Mouse (Mus musculus) lung, postnatal 14 days (tissue): ENCODE measurements at regions not wholly inside any gene's neighbourhood (a gene's known extent, or its start where the extent isn't known, plus 50 kb on each side); places are given as distances from the start of the nearest gene placed in this dataset.
"Not testable (repeated sequence)": the region's sequence is repeated elsewhere in the genome, so short reads cannot be mapped to it uniquely, and the experiment has no call there.

Experiments used
- DNase-seq: peaks from one replicate; pipeline ENCODE4 v3.0.0; 2021

GRCm38 (mm10) chr8:34275977-34276660 lies 164.6 kb upstream of the Gm10131 start:
- no peak for DNase-seq

GRCm38 (mm10) chr8:34274796-34275195 lies 163.3 kb upstream of the Gm10131 start:
- not testable (repeated sequence) for DNase-seq

- no peak for DNase-seq
Observed at GRCm38 (mm10) chr8:34274171-34274570, 162.6 kb upstream of the Gm10131 start.

- DNase-seq = no peak
Observed at GRCm38 (mm10) chr8:34269848-34270247, 158.3 kb upstream of the Gm10131 start.

- DNase-seq = no peak
Observed at GRCm38 (mm10) chr8:34268806-34269520, 157.4 kb upstream of the Gm10131 start.

- DNase-seq = no peak
Observed at GRCm38 (mm10) chr8:34254978-34255377, 143.4 kb upstream of the Gm10131 start.

GRCm38 (mm10) chr8:34251934-34252333 lies 140.4 kb upstream of the Gm10131 start:
- no peak for DNase-seq

- DNase-seq = no peak
Observed at GRCm38 (mm10) chr8:34239346-34239900, 127.9 kb upstream of the Gm10131 start.

- no peak for DNase-seq
Observed at GRCm38 (mm10) chr8:34233705-34234104, 122.2 kb upstream of the Gm10131 start.

GRCm38 (mm10) chr8:34229477-34229876 lies 117.9 kb upstream of the Gm10131 start:
- peak; percentile 15 for DNase-seq

GRCm38 (mm10) chr8:34225011-34225890 lies 113.7 kb upstream of the Gm10131 start:
- no peak for DNase-seq

- no peak for DNase-seq
Observed at GRCm38 (mm10) chr8:34222187-34222586, 110.7 kb upstream of the Gm10131 start.
